Mouse (Mus musculus): ENCODE measurements around the gene Kmt2b. TPM values are rescaled to one million over a fixed set of nuclear protein-coding genes. Genes with fewer than 3 reads are reported as not detected.

Kmt2b gene
- polyA plus RNA-seq, 1 experiment from 2014 or later: 13.2 TPM

- 1% methylated on average over 65 of the region's 67 CpGs for WGBS
Measured at GRCm38 (mm10) chr7:30587842-30588667, 471 bp downstream of the Kmt2b start.

DNA sequence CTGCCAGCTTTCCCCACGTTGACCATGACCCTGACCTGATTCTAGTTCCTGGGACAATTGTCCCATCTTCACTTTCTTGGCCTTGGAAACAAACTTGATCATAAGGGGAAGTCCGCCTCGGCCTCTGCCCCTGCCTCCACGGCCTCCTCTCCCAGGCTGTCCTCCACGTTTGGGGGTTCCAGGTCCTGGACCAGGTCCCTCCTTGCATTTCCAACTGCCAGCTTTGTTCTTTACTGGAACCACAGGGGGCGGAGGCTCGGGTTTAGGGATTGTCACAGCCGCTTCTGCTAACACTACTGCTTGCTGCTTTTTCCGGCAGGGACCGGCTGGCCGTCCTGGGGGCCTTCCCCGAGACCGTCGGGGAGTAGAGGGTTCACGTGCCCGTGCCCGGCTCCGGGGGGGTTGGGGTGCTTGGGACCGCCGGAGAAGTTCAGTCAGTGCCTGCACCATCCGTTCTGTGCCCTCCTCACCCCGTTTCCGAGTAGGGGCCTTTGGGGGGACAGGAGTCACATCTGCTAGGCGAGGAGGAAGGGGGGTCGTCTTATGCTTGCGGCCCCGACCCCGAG, 2.0 kb downstream of the Kmt2b start:
- Histone ChIP-seq H3K4me3 (ENCODE audit: low read depth, low read length) (0 out of 2 replicates have a peak overlapping the region, but pooled peaks have one; percentile 91), H3K27ac (ENCODE audit: low read length) (no peak overlapping the region), H3K36me3 (ENCODE audit: control insufficient read depth, insufficient read depth, low read length) (peaks cover 52% of the 10 kb centered on the region), H3K27me3 (ENCODE audit: control insufficient read depth, insufficient read depth, low read length) (no peaks in the 10 kb centered on the region), H3K4me2 (replicated peaks; ENCODE audit: low read depth, low read length) (no peak overlapping the region; the same call in 1 of the 2 replicates), H3K9ac (replicated peaks; ENCODE audit: low read depth, low read length) (no peak overlapping the region), H3K4me1 (ENCODE audit: control insufficient read depth, insufficient read depth, low read length) (peaks cover 17% of the 10 kb centered on the region; the same call in 1 of the 2 replicates), H3K9me3 (ENCODE audit: control insufficient read depth, low read depth, low read length) (no peaks in the 10 kb centered on the region)
- 90% methylated on average over 28 of the region's 28 CpGs for WGBS
- no peak for ATAC-seq (ENCODE audit: insufficient number of reproducible peaks, insufficient read depth, low FRiP score, low read depth)

More at GRCm38 (mm10) chr7:30587842-30588667, 471 bp downstream of the Kmt2b start:
- Histone ChIP-seq H3K4me1 (ENCODE audit: control insufficient read depth, insufficient read depth, low read length) (peaks cover 17% of the 10 kb centered on the region; the same call in 1 of the 2 replicates), H3K36me3 (ENCODE audit: control insufficient read depth, insufficient read depth, low read length) (peaks cover 37% of the 10 kb centered on the region), H3K27me3 (ENCODE audit: control insufficient read depth, insufficient read depth, low read length) (no peaks in the 10 kb centered on the region), H3K9me3 (ENCODE audit: control insufficient read depth, low read depth, low read length) (no peaks in the 10 kb centered on the region), H3K4me2 (replicated peaks; ENCODE audit: low read depth, low read length) (peak overlapping the region; percentile 94), H3K27ac (ENCODE audit: low read length) (peak overlapping the region; percentile 91), H3K4me3 (ENCODE audit: low read depth, low read length) (peak overlapping the region; percentile 91), H3K9ac (replicated peaks; ENCODE audit: low read depth, low read length) (peak overlapping the region; percentile 90)
- ATAC-seq (ENCODE audit: insufficient number of reproducible peaks, insufficient read depth, low FRiP score, low read depth): peak; percentile 6

GRCm38 (mm10) chr7:30585170-30585569, 3.4 kb downstream of the Kmt2b start:
- 93% methylated on average over 7 of the region's 7 CpGs for WGBS
- Histone ChIP-seq H3K9me3 (ENCODE audit: control insufficient read depth, low read depth, low read length) (no peaks in the 10 kb centered on the region), H3K4me2 (replicated peaks; ENCODE audit: low read depth, low read length) (no peak overlapping the region), H3K9ac (replicated peaks; ENCODE audit: low read depth, low read length) (no peak overlapping the region), H3K27ac (ENCODE audit: low read length) (no peak overlapping the region), H3K27me3 (ENCODE audit: control insufficient read depth, insufficient read depth, low read length) (no peaks in the 10 kb centered on the region), H3K4me1 (ENCODE audit: control insufficient read depth, insufficient read depth, low read length) (peaks cover 17% of the 10 kb centered on the region; the same call in 1 of the 2 replicates), H3K4me3 (ENCODE audit: low read depth, low read length) (no peak overlapping the region), H3K36me3 (ENCODE audit: control insufficient read depth, insufficient read depth, low read length) (peaks cover 63% of the 10 kb centered on the region)
- no peak for ATAC-seq (ENCODE audit: insufficient number of reproducible peaks, insufficient read depth, low FRiP score, low read depth)

DNA sequence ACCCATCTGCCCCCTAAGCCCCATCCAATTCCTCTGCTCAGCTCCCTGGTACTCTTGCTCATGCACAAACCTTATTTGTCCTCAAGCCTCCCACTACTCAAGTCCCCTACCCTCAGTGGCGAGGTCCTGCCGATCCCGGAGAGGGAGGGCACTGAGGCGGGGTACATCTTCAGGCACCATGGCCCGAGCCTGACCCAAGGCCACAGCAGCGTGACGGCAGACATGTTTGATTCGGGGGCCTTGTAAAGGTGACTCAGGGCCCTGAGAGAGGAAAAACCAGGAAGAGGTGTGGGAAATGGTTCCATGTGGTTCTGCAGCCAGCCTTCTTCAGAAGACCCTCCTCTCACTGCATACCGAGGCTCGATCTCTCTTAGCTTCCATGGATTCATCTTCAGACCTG, 4.2 kb downstream of the Kmt2b start:
- H3K4me1 ChIP-seq (ENCODE audit: control insufficient read depth, insufficient read depth, low read length): peaks cover 12% of the 10 kb centered on the region; the same call in 1 of the 2 replicates
- peaks cover 71% of the 10 kb centered on the region for H3K36me3 ChIP-seq (ENCODE audit: control insufficient read depth, insufficient read depth, low read length)
- no peak overlapping the region for H3K9ac ChIP-seq (replicated peaks; ENCODE audit: low read depth, low read length)
- H3K4me2 ChIP-seq (replicated peaks; ENCODE audit: low read depth, low read length): no peak overlapping the region
- no peak overlapping the region for H3K4me3 ChIP-seq (ENCODE audit: low read depth, low read length)
- no peaks in the 10 kb centered on the region for H3K27me3 ChIP-seq (ENCODE audit: control insufficient read depth, insufficient read depth, low read length)
- 93% methylated on average over 10 of the region's 10 CpGs for WGBS
- H3K27ac ChIP-seq (ENCODE audit: low read length): no peak overlapping the region
- no peaks in the 10 kb centered on the region for H3K9me3 ChIP-seq (ENCODE audit: control insufficient read depth, low read depth, low read length)
- no peak for ATAC-seq (ENCODE audit: insufficient number of reproducible peaks, insufficient read depth, low FRiP score, low read depth)

GRCm38 (mm10) chr7:30581547-30581946, 7.0 kb downstream of the Kmt2b start:
- no peak for ATAC-seq (ENCODE audit: insufficient number of reproducible peaks, insufficient read depth, low FRiP score, low read depth)
- no peaks in the 10 kb centered on the region for H3K9me3 ChIP-seq (ENCODE audit: control insufficient read depth, low read depth, low read length)
- no peak overlapping the region for H3K4me2 ChIP-seq (replicated peaks; ENCODE audit: low read depth, low read length)
- H3K9ac ChIP-seq (replicated peaks; ENCODE audit: low read depth, low read length): no peak overlapping the region
- H3K27me3 ChIP-seq (ENCODE audit: control insufficient read depth, insufficient read depth, low read length): no peaks in the 10 kb centered on the region
- WGBS: 96% methylated on average over 16 of the region's 16 CpGs
- H3K36me3 ChIP-seq (ENCODE audit: control insufficient read depth, insufficient read depth, low read length): peaks cover 97% of the 10 kb centered on the region
- peaks cover 2% of the 10 kb centered on the region; the same call in 1 of the 2 replicates for H3K4me1 ChIP-seq (ENCODE audit: control insufficient read depth, insufficient read depth, low read length)
- H3K4me3 ChIP-seq (ENCODE audit: low read depth, low read length): no peak overlapping the region
- no peak overlapping the region for H3K27ac ChIP-seq (ENCODE audit: low read length)

DNA sequence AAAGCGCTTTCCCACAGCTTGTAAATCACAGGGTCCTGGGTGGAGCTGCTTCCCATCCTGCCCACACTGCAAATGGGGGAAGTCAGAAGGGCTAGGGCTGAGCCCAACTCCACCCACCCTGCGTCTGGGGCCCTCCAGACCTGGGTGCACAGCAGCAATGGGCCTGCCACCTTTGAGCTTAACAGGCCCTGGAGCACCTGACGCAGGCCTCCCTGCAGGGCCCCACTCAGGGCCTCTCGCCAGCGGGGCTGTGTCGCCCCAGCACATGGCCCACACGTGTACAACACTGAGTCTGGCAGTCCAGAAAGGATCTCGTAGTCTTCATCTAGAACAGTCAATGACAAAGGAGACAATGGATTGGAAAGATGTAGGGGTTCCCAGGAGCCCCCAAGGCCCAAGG, 8.6 kb downstream of the Kmt2b start:
- WGBS: 93% methylated on average over 8 of the region's 8 CpGs
- no peak for ATAC-seq (ENCODE audit: insufficient number of reproducible peaks, insufficient read depth, low FRiP score, low read depth)
- no peak overlapping the region for H3K9ac ChIP-seq (replicated peaks; ENCODE audit: low read depth, low read length)
- H3K4me1 ChIP-seq (ENCODE audit: control insufficient read depth, insufficient read depth, low read length): no peaks in the 10 kb centered on the region
- no peak overlapping the region for H3K27ac ChIP-seq (ENCODE audit: low read length)
- H3K4me2 ChIP-seq (replicated peaks; ENCODE audit: low read depth, low read length): no peak overlapping the region
- no peaks in the 10 kb centered on the region for H3K9me3 ChIP-seq (ENCODE audit: control insufficient read depth, low read depth, low read length)
- H3K4me3 ChIP-seq (ENCODE audit: low read depth, low read length): no peak overlapping the region
- H3K36me3 ChIP-seq (ENCODE audit: control insufficient read depth, insufficient read depth, low read length): peaks cover 97% of the 10 kb centered on the region
- no peaks in the 10 kb centered on the region for H3K27me3 ChIP-seq (ENCODE audit: control insufficient read depth, insufficient read depth, low read length)

GRCm38 (mm10) chr7:30572969-30573368, 15.6 kb downstream of the Kmt2b start:
- H3K9ac ChIP-seq (replicated peaks; ENCODE audit: low read depth, low read length): no peak overlapping the region
- no peaks in the 10 kb centered on the region for H3K9me3 ChIP-seq (ENCODE audit: control insufficient read depth, low read depth, low read length)
- no peak overlapping the region for H3K27ac ChIP-seq (ENCODE audit: low read length)
- H3K4me2 ChIP-seq (replicated peaks; ENCODE audit: low read depth, low read length): no peak overlapping the region
- ATAC-seq (ENCODE audit: insufficient number of reproducible peaks, insufficient read depth, low FRiP score, low read depth): no peak
- H3K4me1 ChIP-seq (ENCODE audit: control insufficient read depth, insufficient read depth, low read length): no peaks in the 10 kb centered on the region
- H3K27me3 ChIP-seq (ENCODE audit: control insufficient read depth, insufficient read depth, low read length): no peaks in the 10 kb centered on the region
- peaks cover 97% of the 10 kb centered on the region for H3K36me3 ChIP-seq (ENCODE audit: control insufficient read depth, insufficient read depth, low read length)
- no peak overlapping the region for H3K4me3 ChIP-seq (ENCODE audit: low read depth, low read length)
- 83% methylated on average over 2 of the region's 2 CpGs for WGBS

DNA sequence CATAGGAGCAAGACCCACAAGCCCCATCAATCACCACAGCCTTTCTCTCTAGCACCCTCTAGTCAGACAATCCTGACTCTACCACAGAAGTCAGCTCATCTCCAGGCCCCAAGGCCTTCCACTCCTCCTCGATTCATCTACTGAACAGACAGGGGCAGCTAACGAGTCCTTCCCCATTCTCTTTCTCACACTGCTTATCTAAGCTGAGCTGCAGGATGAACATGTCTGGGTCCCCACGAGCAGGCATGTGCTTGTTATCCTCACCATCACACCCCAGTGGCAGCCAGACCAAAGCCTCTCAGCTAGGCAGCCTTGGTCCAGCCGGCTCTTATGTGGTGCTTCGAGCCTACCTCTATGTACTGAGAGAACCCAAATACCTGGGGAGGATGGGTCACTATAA, 16.1 kb downstream of the Kmt2b start:
- no peaks in the 10 kb centered on the region for H3K4me1 ChIP-seq (ENCODE audit: control insufficient read depth, insufficient read depth, low read length)
- H3K27me3 ChIP-seq (ENCODE audit: control insufficient read depth, insufficient read depth, low read length): no peaks in the 10 kb centered on the region
- WGBS: 88% methylated on average over 5 of the region's 5 CpGs
- H3K36me3 ChIP-seq (ENCODE audit: control insufficient read depth, insufficient read depth, low read length): peaks cover 91% of the 10 kb centered on the region
- no peaks in the 10 kb centered on the region for H3K9me3 ChIP-seq (ENCODE audit: control insufficient read depth, low read depth, low read length)
- no peak overlapping the region for H3K27ac ChIP-seq (ENCODE audit: low read length)
- no peak overlapping the region for H3K9ac ChIP-seq (replicated peaks; ENCODE audit: low read depth, low read length)
- no peak overlapping the region for H3K4me2 ChIP-seq (replicated peaks; ENCODE audit: low read depth, low read length)
- H3K4me3 ChIP-seq (ENCODE audit: low read depth, low read length): no peak overlapping the region
- ATAC-seq (ENCODE audit: insufficient number of reproducible peaks, insufficient read depth, low FRiP score, low read depth): no peak
